8 mouse cellular contexts compared by ENCODE assay signal in the genomic region with DNA sequence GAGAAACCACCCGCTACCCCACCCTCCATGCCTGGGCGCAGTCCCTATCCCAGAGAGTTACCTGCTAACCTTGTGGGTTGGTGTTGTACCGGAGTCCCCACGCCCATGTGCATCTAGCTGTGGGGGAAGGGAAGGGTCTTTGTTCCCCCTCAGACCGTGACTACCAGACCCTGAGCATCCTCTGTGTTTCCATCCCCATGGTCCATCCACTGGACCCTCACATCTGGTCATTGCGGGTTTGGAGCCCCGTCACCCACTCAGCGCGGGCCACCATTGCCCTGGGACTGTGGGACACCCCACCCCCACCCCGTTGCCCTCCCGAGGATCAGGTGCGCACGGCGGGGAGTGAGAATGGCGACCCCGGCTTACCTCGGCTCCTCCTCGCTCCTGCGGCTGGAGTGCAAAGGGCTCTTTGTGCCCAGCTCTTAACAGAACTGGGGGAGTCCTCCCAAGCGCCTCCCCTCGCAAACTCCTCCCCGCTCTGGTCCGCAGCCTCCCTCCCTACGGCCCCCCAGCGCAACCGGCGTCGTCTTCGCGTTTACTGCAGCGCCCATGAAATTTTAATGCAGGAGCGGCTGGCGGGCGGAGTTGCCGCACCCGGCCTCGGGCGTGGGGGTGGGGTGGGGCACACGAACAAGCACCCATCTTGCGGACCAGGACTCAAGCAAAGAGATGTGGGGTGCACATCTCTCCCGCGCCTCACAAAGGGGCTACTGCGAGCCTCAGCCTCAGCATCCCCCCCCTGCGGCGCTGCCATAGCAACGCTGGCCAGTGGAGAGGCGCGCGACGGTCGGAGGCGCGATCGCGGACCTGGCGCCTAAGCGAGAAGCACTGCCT. TPM values are rescaled to one million over a fixed set of nuclear protein-coding genes. Genes with fewer than 3 reads are reported as not detected.
A peak's percentile ranks its signal among the peaks of the same experiment; 100 is the strongest.
DNase-seq lines count a peak whose midpoint lies in the region; ATAC-seq and TF ChIP-seq lines count a peak whose summit lies in the region.

No protein-coding gene starts in this region.

- no peaks in the 10 kb centered on the region for H3K36me3 ChIP-seq in E14TG2a.4 (ENCODE audit: insufficient read depth, low read length)
- H3K36me3 ChIP-seq in forebrain, embryonic 16.5 days (ENCODE audit: control insufficient read depth, insufficient read depth): peaks cover 3% of the 10 kb centered on the region; the same call in 1 of the 2 replicates
- peaks cover 13% of the 10 kb centered on the region for H3K36me3 ChIP-seq in neural tube, embryonic 12.5 days

- TF ChIP-seq CTCF in E14TG2a.4 (conservative IDR thresholded peaks at IDR 0.05; ENCODE audit: low read length): no peak
- TF ChIP-seq CTCF in left cerebral cortex, adult 2 months (IDR thresholded peaks at IDR 0.05): no peak

- H3K27ac ChIP-seq in forebrain, embryonic 16.5 days (ENCODE audit: low read length): peak overlapping the region; percentile 93
- H3K27ac ChIP-seq in left cerebral cortex, adult 2 months: peak overlapping the region; percentile 93
- peak overlapping the region; percentile 98 for H3K27ac ChIP-seq in neural tube, embryonic 12.5 days

- peak overlapping the region; percentile 76 for H3K4me3 ChIP-seq in E14TG2a.4 (replicated peaks; ENCODE audit: low read length)
- peak overlapping the region; percentile 68 for H3K4me3 ChIP-seq in forebrain, embryonic 16.5 days (replicated peaks; ENCODE audit: low read length)
- H3K4me3 ChIP-seq in left cerebral cortex, adult 2 months: peak overlapping the region; percentile 81
- H3K4me3 ChIP-seq in neural tube, embryonic 12.5 days: peak overlapping the region; percentile 67

- ATAC-seq in cerebellum, adult (ENCODE audit: insufficient number of reproducible peaks, low FRiP score, low TSS enrichment): no peak
- peak; percentile 86 for ATAC-seq in forebrain, embryonic 16.5 days
- peak; percentile 86 for ATAC-seq in neural tube, embryonic 12.5 days (ENCODE audit: low FRiP score, low read depth)

- H3K9ac ChIP-seq in forebrain, embryonic 16.5 days (replicated peaks; ENCODE audit: low read depth, low read length): peak overlapping the region; percentile 96
- H3K9ac ChIP-seq in neural tube, embryonic 12.5 days: peak overlapping the region; percentile 81

- H3K9me3 ChIP-seq in E14TG2a.4 (ENCODE audit: low read length): 0 out of 2 replicates have a peak, but pooled peaks cover 4% of the 10 kb centered on the region
- H3K9me3 ChIP-seq in forebrain, embryonic 16.5 days (ENCODE audit: control insufficient read depth, low read length): no peaks in the 10 kb centered on the region
- H3K9me3 ChIP-seq in neural tube, embryonic 12.5 days: no peaks in the 10 kb centered on the region

- under 1% methylated on average over 57 of the region's 57 CpGs for WGBS in forebrain, embryonic 16.5 days
- under 1% methylated on average over 57 of the region's 57 CpGs for WGBS in neural tube, embryonic 12.5 days

- peaks cover 41% of the 10 kb centered on the region for H3K4me1 ChIP-seq in E14TG2a.4 (replicated peaks; ENCODE audit: low read depth, low read length)
- peaks cover 40% of the 10 kb centered on the region for H3K4me1 ChIP-seq in forebrain, embryonic 16.5 days (replicated peaks; ENCODE audit: control insufficient read depth, insufficient read depth, low read length)
- H3K4me1 ChIP-seq in neural tube, embryonic 12.5 days: peaks cover 54% of the 10 kb centered on the region

- peaks cover 83% of the 10 kb centered on the region for H3K27me3 ChIP-seq in E14TG2a.4 (ENCODE audit: insufficient read depth, low read length)
- H3K27me3 ChIP-seq in forebrain, embryonic 16.5 days (replicated peaks; ENCODE audit: control insufficient read depth, insufficient read depth, low read length): no peaks in the 10 kb centered on the region
- 0 out of 2 replicates have a peak, but pooled peaks cover 4% of the 10 kb centered on the region for H3K27me3 ChIP-seq in neural tube, embryonic 12.5 days (replicated peaks)

- H3K4me2 ChIP-seq in forebrain, embryonic 16.5 days (ENCODE audit: low read length): peak overlapping the region; percentile 93
- peak overlapping the region; percentile 83 for H3K4me2 ChIP-seq in neural tube, embryonic 12.5 days (replicated peaks)

- intact Hi-C loops in left cerebral cortex, adult 2 months (cut with DNase I): loop anchor here (2.0 kb wide), 1 partner anchor 92 kb away; no protein-coding TSS in a partner anchor

- DNase-seq in cerebellum, postnatal 14 days: peak; percentile 73 to 80
- peak; percentile 67 to 76 for DNase-seq in left cerebral cortex, adult 2 months (ENCODE audit: extremely low spot score in 1 of 2, low spot score in 2 of 2)
- no peak for DNase-seq in adrenal gland, adult 18-20 months (ENCODE audit: low spot score in 2 of 2)
- no peak for DNase-seq in testis, postnatal 14 days (ENCODE audit: low spot score)

RNA-seq across cellular contexts. Expression of a gene that starts 23.9 kb away (rescaled TPM):
- polyA plus RNA-seq in forebrain, embryonic 16.5 days (2015; fragmentation: Nextera tagmentation; extraction: Ambion mirVana): 0.75 and 1.4 TPM in 2 replicates
- under 1 TPM in 1 of 2 experiments, not detected in 1; 0.49 TPM for total RNA-seq in left cerebral cortex, adult 2 months (2021)
- 2.4 and 3.0 TPM in 2 replicates for polyA plus RNA-seq in neural tube, embryonic 12.5 days (2016; fragmentation: Nextera tagmentation; extraction: Ambion mirVana)
- total RNA-seq in adrenal gland, adult 18-20 months (2021): 100 to 1,000 TPM in 1 of 2 experiments, 10 to 100 TPM in 1; 95.8 to 126 TPM

RNA-seq across cellular contexts. Expression of a gene that starts 27.2 kb away (rescaled TPM):
- 4.6 and 5.8 TPM in 2 replicates for polyA plus RNA-seq in forebrain, embryonic 16.5 days (2015; fragmentation: Nextera tagmentation; extraction: Ambion mirVana)
- 1 to 10 TPM; 6.9 to 7.4 TPM for total RNA-seq in left cerebral cortex, adult 2 months (2021)
- 2.9 and 3.1 TPM in 2 replicates for polyA plus RNA-seq in neural tube, embryonic 12.5 days (2016; fragmentation: Nextera tagmentation; extraction: Ambion mirVana)
- 1 to 10 TPM; 3.2 to 3.3 TPM for total RNA-seq in adrenal gland, adult 18-20 months (2021)

RNA-seq across cellular contexts. Expression of a gene that starts 48.0 kb away (rescaled TPM):
- 27.9 and 30.2 TPM in 2 replicates for polyA plus RNA-seq in forebrain, embryonic 16.5 days (2015; fragmentation: Nextera tagmentation; extraction: Ambion mirVana)
- total RNA-seq in left cerebral cortex, adult 2 months (2021): 10 to 100 TPM; 37.5 to 41.9 TPM
- polyA plus RNA-seq in neural tube, embryonic 12.5 days (2016; fragmentation: Nextera tagmentation; extraction: Ambion mirVana): 28.7 and 35.4 TPM in 2 replicates
- 100 to 1,000 TPM; 208 to 233 TPM for total RNA-seq in adrenal gland, adult 18-20 months (2021)

Comparison
In these comparisons a context has a peak if more than half of its experiments do, and no peak if none do; other contexts are left out.
1. DNase-seq: peak in cerebellum, postnatal 14 days (2 of 2) and left cerebral cortex, adult 2 months (2 of 2); none in adrenal gland, adult 18-20 months (0 of 2) and testis, postnatal 14 days (single experiment).
2. RNA of a gene that starts 23.9 kb away (total RNA-seq): 95.8 to 126 TPM in adrenal gland, adult 18-20 months; 0.49 TPM in left cerebral cortex, adult 2 months; every median in the first group is over 10 times any median in the second.
3. RNA of a gene that starts 48.0 kb away (total RNA-seq): 208 to 233 TPM in adrenal gland, adult 18-20 months; 37.5 to 41.9 TPM in left cerebral cortex, adult 2 months; every median in the first group is over 4 times any median in the second.
4. Peak in every context shown above with its lines, with median percentiles within 50 percentile points of each other: H3K4me3 ChIP-seq and H3K27ac ChIP-seq.